Mouse (Mus musculus) stomach, postnatal 0 days (tissue): ENCODE measurements around the gene Sult2b1.

Experiments
- CTCF ChIP-seq: IDR thresholded peaks from 2 replicates; pipeline ENCODE4 v1.5.1; 2016; ENCODE audit warnings: antibody characterized with exemption, low read depth, mild to moderate bottlenecking, moderate library complexity
- EP300 ChIP-seq: optimal IDR thresholded peaks from 2 replicates; pipeline ENCODE3; 2016; ENCODE audit warnings: antibody characterized with exemption

GRCm38 (mm10) chr7:45767500-45767899, 17.0 kb downstream of the Sult2b1 start:
- TF ChIP-seq CTCF, result peak; percentile 29; the same call in 1 of the 2 replicates
- TF ChIP-seq EP300, result no peak
